Mouse (Mus musculus) neural tube, embryonic 10.5 days (tissue): ENCODE measurements around the gene Traf4.
"Not testable (repeated sequence)": the region's sequence is repeated elsewhere in the genome, so short reads cannot be mapped to it uniquely, and the experiment has no call there.

ENCODE experiments used
- DNase-seq: peaks from one replicate; pipeline ENCODE4 v3.0.0-alpha.2; 2017; ENCODE audit warnings: low spot score; ENCODE audit errors: extremely low spot score

Gene Traf4

DNA sequence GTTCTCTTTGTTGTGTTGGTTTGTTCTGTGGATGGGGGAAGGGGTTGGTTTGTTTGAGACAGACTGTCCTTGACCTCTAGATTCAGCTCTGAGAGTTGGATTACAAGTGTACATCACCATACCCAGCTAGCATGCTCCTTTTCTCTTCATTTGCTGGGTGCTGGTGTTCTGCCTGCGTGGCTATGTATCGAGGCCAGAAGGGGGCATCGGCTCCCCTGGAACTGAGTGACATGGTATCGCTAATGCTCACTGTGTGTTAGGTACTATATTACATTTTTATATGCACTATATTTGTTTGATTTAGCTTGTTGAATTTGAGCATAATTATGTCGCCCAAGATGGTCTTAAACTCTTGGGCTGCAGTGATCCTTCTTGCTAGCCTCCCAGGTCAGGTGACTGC is 19.2 kb downstream of the Traf4 start:
- no peak for DNase-seq

DNA sequence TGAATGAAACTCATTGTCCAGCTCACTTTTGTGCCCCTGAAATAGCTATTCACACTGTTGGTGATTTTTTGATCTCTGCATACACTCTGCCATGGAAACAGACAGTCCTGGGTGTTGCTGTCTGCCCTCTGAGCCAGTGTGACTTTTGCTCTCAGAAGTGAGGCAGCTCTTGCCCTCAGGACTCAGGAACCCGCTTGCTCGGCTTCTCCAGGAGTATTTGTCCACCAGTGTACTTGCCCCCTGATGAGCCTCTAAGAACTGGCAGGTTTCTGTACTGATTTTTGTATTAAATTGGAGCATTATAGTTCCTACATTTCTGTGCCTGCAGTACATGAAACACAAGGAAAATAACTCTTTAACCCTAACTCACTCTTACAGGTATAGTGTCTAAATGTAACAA is 21.9 kb downstream of the Traf4 start:
- DNase-seq, result no peak

DNA sequence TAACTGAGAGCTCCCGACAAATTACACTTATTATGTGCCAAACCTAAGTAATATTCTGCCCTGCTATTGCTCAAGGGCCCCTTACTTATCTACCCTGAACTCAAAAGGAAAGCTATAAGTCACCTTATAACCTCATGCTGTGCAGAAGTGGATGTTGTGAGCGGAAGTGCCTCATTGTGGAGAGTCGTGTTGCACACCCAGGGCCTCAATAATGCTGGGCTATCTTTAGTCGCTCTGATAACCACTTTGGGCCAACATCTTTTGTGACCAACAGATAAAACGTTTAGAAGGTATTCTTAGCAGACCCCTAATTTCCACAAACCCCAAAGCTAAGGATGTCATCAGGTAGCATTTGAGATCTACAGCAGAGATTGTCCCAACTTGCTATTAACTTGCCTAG is 24.7 kb downstream of the Traf4 start:
- no peak for DNase-seq

DNA sequence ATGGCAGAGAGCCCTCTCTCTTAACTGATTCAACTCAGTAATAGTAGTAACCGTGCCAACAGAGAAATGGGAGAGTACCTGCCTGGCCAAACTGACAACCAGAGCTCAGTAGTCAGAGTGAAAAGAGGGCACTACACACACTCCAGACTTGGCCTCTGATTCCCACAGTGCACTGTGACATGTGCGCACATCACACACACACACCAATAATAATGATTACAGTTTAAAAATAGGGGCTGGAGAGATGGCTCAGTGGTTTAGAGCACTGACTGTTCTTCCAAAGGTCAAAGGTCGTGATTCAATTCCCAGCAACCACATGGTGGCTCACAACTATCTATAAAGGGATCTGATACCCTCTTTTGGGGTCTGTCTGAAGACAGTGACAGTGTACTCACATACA is 27.4 kb downstream of the Traf4 start:
- DNase-seq, result no peak

DNA sequence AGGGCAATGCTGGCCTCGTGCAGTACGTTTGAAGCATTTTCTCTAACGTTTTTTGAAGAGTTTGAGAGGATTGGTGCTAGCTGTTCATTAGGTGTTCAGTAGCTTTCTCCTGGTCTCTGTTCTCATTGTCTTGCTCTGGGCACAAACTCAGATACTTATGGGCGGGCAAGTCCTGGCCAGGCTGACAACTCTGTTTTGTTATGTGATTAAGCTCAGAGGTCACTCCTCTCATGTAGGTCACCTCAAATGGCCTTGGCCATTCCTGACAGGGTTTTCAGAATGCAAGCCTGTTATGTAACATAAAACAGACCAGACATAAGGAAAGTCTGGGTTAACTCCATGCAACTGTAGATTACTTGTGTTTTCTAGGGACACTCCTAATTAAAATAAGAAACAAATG is 27.8 kb downstream of the Traf4 start:
- no peak for DNase-seq

DNA sequence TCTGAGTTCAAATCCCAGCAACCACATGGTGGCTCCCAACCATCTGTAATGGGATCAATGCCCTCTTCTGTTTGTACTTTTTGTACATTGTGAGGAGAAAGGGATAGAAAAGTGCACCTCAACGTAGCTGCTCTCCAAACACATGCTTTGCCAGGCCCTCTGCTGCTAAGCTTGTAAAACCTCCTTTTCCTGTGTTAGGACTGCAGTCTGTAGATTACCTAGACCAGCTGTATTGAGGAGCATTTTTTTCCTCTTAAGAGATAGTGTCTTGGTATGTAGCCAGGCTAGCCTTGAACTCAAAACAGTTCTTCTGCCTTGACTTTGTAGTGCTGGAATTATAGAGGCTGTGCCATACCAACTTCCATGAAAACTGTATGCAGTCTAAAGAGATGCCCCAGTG is 29.3 kb downstream of the Traf4 start:
- DNase-seq, result no peak

DNA sequence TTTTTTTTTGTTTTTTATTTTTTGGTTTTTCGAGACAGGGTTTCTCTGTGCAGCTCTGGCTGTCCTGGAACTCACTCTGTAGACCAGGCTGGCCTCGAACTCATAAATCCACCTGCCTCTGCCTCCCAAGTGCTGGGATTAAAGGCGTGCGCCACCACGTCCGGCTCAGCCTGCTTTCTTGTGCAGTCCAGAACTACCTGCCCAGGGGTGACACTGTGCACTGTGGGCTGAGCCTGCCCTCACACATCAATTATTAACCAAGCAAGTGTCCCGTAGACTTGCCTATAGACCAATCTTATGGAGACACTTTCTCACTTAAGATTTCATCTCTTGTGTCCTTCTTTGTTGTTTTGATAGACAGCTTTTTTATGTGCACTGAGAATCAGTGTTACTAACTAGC is 30.1 kb downstream of the Traf4 start:
- not testable (repeated sequence) for DNase-seq

DNA sequence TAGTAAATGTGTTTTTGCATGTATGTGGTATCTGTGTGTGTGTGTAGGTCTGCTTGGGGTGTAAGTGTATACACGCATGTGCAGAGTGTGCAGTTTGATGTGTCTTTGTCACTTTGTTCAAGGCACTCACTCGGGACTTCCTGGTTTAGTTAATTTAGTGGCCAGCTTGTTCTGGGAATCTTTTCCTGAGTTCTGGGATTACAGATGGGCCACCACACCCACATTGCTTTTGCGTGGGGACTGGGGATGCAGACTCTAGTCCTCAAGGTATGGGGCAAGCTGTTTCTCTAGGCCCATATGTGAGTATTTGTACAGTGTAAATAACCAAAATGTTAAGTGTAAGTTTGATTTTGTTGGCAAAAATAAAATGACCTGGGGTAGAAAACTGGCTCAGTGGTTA is 31.0 kb downstream of the Traf4 start:
- no peak for DNase-seq

DNA sequence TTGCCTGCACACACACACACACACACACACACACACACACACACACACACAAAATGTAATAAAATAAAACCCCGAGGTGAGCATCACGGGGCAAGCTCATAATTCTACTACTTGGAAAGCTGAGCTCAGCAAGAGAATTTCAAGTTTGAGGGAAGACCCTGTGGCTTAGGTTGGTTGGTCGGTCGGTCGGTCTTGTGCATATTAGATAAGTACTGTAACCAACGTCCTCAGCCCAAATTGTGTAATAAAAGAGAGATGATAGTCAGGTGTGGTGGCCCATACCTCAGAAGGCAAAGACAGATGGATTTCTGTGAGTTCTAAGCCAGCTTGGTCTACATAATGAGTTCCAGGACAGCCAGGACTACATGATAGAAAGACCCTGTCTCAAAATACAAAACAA is 31.5 kb downstream of the Traf4 start:
- DNase-seq, result no peak

DNA sequence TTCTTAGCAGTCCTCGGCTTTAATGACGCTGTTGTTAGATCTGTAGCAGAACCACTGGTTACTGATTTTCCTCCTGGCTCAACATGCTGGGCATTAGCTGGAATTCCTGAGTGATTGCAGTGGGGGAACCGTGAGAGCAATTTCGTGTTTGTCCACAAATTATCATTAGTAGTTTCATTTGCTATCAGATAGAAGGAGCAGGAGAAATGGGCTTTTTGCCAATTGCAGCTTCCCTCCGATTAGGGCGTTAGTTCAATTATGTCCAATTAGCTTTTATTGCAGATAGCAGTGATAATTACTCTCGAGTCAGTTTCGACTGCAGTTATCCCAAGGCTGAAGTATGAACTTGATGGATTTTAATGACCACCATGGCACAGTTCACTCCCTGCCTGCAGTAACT is 35.9 kb downstream of the Traf4 start:
- DNase-seq, result no peak

DNA sequence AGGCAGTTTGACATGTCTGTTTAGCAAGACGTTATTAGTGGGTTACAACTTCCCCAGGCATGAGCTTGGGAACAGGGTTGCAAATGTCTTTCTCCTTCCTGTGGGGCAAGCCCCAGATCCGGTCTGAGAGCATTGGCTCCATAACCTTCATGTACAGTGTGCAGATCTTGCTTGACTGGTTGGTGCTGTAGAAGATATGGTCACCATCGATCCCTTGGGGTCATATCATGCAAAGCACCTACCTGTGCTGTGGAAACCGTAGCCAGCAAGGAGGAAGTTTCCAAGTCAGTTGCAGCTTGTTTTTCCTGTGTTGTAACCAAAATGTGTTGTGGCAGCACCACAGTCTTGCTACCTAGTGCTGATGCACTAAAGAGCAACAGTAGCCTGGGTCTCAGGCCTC is 38.6 kb downstream of the Traf4 start:
- no peak for DNase-seq

DNA sequence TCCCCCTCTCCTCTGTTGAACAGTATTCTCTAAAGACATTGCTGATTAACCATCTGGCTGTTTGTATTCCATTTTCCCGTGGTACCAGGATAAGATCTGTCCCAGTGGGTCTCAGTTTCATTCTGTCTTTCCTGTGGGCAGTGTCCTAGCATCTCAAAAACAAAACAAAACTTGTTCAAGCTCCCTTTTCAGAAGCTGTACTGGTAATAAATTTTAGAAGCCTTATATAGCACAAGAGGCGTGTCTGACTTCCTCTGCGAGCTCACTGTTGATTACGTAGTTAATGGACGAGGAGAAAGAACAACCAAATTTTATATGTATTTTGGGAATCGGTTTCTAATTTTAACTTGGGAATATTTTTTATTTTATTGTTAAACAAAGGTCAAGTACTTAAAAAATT is 39.7 kb downstream of the Traf4 start:
- no peak for DNase-seq

DNA sequence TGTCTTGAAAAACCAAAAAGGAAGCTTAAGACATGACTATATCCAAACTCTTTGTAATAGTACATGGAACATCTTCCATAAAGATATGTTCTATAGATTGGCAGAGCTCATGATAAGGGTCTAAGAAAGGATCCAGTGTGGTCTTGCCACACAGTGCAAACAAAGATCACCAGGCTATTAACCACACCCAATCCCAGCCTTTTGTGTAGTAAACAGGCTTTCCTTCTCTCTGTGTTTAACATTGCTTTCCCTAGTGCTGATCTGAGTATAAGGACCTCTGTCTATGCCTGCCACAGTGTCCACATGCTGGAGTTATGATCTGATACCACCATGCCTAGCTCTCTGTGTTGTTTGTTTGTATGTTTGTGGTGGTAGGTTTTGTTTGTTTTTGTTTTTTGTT is 41.6 kb downstream of the Traf4 start:
- DNase-seq, result no peak

DNA sequence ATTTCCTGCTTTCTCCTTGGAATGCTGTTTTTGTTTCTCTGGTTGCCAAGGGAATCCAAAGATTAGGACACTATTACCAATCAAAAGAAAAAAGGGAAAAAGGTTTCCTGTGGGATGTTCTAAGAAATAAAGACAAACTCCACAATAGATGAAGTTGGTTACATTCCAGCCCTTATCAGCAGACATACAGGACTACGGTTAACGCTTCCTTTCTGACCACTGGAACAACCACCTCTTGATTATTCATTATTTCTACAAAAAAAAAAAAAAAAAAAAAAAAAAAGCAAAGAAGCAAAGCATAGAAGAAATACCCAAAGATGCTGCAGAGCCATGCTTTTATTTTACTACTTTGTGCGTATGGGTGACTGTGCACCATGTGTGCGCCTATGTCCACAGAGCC is 42.6 kb downstream of the Traf4 start:
- no peak for DNase-seq

DNA sequence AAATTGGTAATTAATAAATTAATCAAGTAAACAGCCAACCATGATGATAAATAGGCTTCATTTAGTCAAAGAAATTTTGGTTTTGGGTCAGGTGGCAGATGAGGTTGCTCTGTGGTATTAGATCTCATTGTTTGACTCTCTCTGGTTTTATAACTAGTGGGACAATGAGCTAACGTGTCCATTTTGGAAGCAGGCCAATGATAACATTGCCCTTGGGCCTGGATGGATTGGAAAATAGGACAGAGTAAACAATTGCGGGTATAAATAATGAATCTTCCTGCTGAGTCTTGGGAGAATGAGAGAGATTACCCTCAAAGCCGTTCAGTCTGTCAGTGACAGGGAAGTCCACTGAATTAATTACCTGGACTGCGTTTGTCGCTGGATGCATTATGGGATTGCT is 44.2 kb downstream of the Traf4 start:
- no peak for DNase-seq

DNA sequence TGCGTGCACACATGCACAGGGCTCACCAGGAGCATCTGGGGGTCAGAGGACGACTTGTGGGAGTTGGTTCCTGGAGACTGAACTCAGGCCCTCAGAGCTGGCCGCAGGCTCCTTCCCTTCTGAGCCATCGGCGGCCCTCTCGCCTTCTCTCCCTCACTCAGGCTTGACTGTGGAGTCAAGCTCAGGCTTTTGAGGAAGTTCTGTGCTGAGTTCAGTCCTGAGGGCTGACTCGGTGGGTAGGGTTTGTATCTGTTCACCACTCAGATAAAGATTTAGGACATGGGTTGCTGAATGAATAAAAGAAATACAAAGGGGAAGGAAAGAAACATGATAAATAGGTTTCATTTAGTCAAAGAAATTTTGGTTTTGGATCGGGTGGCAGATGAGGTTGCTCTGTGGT is 45.5 kb downstream of the Traf4 start:
- DNase-seq, result no peak

DNA sequence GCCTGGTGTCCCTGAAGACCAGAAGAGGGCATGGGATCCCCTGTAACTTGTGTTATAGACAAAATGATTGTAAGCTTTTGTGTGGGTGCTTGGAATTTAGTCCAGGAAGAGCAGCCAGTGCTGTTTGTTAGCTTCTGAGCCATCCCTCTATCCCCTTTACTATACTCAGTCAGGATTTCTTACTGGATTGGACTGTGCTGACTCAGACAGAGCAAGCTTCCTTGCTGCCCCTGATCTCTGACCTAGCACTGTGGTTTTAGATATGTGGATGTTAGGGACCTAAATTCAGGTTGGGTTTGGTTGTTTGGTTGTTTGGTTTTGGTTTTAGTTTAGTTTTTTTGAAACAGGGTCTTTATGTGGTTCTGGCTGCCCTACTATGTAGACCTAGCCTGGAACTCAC is 46.9 kb downstream of the Traf4 start:
- DNase-seq, result no peak

DNA sequence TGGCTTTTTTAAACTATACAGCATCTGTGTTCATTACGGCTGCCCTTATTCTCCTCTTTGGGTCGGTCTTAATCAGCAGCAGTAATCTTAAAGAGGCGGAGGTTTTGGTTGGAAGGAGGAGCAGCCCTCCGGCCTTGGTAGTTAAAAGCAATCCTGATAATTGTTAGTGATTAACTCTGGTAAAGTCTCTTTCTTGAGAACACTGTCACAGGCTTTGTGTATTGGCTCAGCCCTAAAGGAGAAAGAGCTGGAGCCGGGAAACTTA is 49.3 kb downstream of the Traf4 start:
- peak; percentile 29 for DNase-seq

DNA sequence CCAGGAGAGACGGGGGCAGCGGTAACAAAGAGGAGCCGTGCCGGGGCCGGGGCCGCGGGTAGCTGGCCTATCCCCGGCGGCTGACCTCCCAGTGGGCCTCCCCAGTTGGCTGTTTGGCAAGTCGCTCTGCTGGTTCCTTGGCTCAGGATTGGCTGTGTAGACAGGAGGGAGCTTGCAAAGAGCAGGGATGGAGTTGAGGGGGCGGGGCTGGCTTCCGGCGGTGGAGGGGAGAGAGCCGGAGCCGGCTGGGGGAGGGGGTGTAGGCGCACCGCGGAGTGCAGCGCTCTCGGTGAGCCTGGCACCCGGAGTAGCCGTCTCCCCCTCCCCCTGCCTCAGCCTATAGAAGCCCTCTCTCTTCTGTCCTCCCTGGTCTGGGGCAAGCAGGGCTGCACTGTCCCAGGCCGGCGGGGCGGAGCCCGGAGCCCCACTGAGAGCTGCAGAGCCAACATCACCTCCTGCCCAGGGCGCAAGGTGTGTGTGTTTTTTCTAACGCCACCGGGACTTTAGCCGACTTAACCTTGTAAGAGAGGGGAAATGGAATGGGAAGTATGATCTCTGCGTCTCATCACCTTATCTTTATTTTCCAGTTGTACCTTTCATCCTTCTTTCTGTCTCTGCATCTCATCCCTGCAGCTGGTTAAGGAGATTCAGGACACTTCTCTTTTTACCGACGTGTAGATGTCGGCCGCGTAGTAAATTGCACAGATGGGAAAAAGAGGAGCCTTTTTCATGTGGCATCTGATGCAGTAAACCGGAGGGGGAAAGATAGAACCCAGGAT is 49.8 kb downstream of the Traf4 start:
- peak; percentile 95 for DNase-seq

DNA sequence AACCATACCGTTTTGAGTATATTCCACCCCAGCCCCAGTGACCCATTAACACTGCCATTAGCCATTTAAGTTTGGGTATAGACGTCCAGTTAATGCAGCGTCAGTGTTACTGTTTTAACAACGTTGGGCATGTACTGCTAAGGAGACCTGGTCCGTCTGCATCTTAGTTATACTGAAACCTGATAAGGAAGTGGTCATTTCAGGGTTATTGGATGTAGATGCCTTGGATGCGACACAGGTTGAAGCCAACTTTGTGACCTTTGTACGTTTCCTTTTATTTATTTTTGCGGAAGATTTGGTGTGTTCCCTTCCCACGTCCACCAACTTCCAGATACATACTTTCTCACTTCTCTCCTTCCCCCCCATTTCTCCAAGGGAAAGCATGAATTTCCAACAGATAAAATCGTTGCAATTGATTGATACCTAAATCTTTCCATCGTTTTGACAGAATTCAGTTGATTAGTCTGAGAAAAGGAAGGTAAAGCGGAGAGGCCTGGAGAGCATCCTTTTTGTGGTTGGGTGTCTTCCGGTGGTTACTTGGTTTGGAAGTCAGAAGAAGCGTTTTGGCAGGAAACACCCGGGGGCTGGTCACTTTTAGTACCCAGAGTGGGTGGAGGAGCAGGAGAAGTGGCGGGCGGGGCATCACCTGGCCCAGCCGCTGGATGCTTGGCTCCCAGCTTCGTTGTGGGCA is 50.6 kb downstream of the Traf4 start:
- peak; percentile 33 for DNase-seq

DNA sequence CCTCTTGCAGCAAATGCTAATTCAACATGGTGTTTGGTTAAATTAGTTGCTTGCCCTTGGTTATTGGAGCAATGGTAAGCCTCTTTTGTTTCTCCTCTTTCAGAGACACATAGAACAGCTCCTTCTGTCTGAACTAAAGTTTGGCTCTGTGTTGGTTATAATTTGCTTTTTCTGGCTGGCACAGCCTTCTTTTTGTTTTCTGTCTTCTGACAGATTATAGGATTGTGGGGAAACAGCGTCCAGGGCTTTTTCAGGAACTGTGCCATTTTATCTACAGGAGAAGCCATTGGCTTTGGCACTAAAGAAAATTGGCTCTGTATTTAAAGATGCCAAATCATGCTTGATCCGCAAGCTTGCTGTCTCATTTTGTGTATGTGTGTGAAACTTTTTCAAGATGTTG is 51.8 kb downstream of the Traf4 start:
- DNase-seq, result no peak
